Mouse (Mus musculus) heart, postnatal 0 days (tissue): ENCODE measurements around the gene Tmem151b. TPM values are rescaled to one million over a fixed set of nuclear protein-coding genes. Genes with fewer than 3 reads are reported as not detected.

Experiments
- ATAC-seq: fragments of 200-750 bp; cut with Nextera tagmentation; 2 replicates; pipeline ENCODE4 v1.8.0; 2017; ENCODE audit warnings: low read depth, moderate number of reproducible peaks, moderate library complexity; ENCODE audit not compliant: insufficient read depth
- DNase-seq: peaks from one replicate; pipeline ENCODE4 v3.0.0-alpha.2; 2016; ENCODE audit warnings: low spot score
- H3K27ac ChIP-seq: fragments of 300-500 bp; sonication (generic); 2 replicates; pipeline ENCODE4 v1.5.1; 2014; ENCODE audit warnings: low read depth, mild to moderate bottlenecking
- H3K27me3 ChIP-seq: fragments of 300-500 bp; sonication (generic); 2 replicates; pipeline ENCODE4 v1.6.1; 2014; ENCODE audit warnings: low read length, mixed read lengths; ENCODE audit not compliant: control insufficient read depth, insufficient read depth
- H3K36me3 ChIP-seq: fragments of 300-500 bp; sonication (generic); replicated peaks from 2 replicates; pipeline ENCODE4 v1.6.1; 2014; ENCODE audit warnings: low read length, mixed read lengths; ENCODE audit not compliant: control insufficient read depth, insufficient read depth
- H3K4me1 ChIP-seq: fragments of 300-500 bp; sonication (generic); 2 replicates; pipeline ENCODE4 v1.6.1; 2014; ENCODE audit warnings: antibody characterized with exemption; ENCODE audit not compliant: control insufficient read depth, insufficient read depth
- H3K4me2 ChIP-seq: fragments of 300-500 bp; sonication (generic); 2 replicates; pipeline ENCODE4 v1.6.1; 2014; ENCODE audit warnings: low read depth, mild to moderate bottlenecking, low read length, moderate library complexity
- H3K4me3 ChIP-seq: fragments of 300-500 bp; sonication (generic); 2 replicates; pipeline ENCODE4 v1.5.1; 2014; ENCODE audit warnings: low read depth, low read length
- H3K9ac ChIP-seq: fragments of 300-500 bp; sonication (generic); replicated peaks from 2 replicates; pipeline ENCODE4 v1.6.1; 2014; ENCODE audit warnings: low read depth, low read length, mixed read lengths
- H3K9me3 ChIP-seq: fragments of 300-500 bp; sonication (generic); replicated peaks from 2 replicates; pipeline ENCODE4 v1.6.1; 2016; ENCODE audit warnings: low read length; ENCODE audit not compliant: control insufficient read depth
- CTCF ChIP-seq: IDR thresholded peaks from 2 replicates; pipeline ENCODE4 v1.5.1; 2016; ENCODE audit warnings: antibody characterized with exemption, control low read depth, low read depth
- EP300 ChIP-seq: IDR thresholded peaks from 2 replicates; pipeline ENCODE4 v1.6.1; 2016; ENCODE audit warnings: antibody characterized with exemption, low read depth
- WGBS: fragments of 180-500 bp; shearing (Covaris S2); extraction: QIAGEN DNeasy Blood & Tissue Kit; methylation state at CpG from one replicate; pipeline ENCODE4 v1.1.7; 2014; 5-methylcytosine and 5-hydroxymethylcytosine counted together
- polyA plus RNA-seq: library from polyadenylated mRNA; unstranded; fragments of >200 nt; fragmentation: Nextera tagmentation; extraction: Ambion mirVana; gene quantifications from 2 replicates; pipeline ENCODE4 v1.2.1, GENCODE M21; 2015
- total RNA-seq: library from RNA; depleted of rRNA; stranded (reverse); fragments of >200 nt; gene quantifications from 2 replicates; pipeline ENCODE4 v1.2.3, GENCODE M21; 2014; ENCODE audit warnings: low replicate concordance

The Tmem151b gene
- total and polyA plus RNA-seq, 2 experiments from 2014 or later, result 0.04 to 0.95 TPM

- ATAC-seq (no peak), DNase-seq (no peak)
- Histone ChIP-seq H3K9ac (0 out of 2 replicates have a peak overlapping the region, but pooled peaks have one; percentile 18), H3K27me3 (no peaks in the 10 kb centered on the region), H3K36me3 (peaks cover 32% of the 10 kb centered on the region), H3K4me2 (no peak overlapping the region), H3K4me3 (no peak overlapping the region), H3K4me1 (peaks cover 24% of the 10 kb centered on the region; the same call in 1 of the 2 replicates), H3K27ac (peak overlapping the region; percentile 97), H3K9me3 (no peaks in the 10 kb centered on the region)
- 64% methylated on average over 23 of the region's 23 CpGs for WGBS
- TF ChIP-seq CTCF (no peak), EP300 (no peak)
These were observed 36.4 kb upstream of the Tmem151b start for GRCm38 (mm10) chr17:45585725-45586448.

GRCm38 (mm10) chr17:45584939-45585678, 35.6 kb upstream of the Tmem151b start:
- H3K4me2 ChIP-seq, result peak overlapping the region; percentile 17; the same call in 1 of the 2 replicates
- H3K36me3 ChIP-seq, result peaks cover 32% of the 10 kb centered on the region
- WGBS, result 6% methylated on average over 14 of the region's 14 CpGs
- peak overlapping the region; percentile 97 for H3K27ac ChIP-seq
- DNase-seq, result peak; percentile 95
- H3K9me3 ChIP-seq, result no peaks in the 10 kb centered on the region
- 0 out of 2 replicates have a peak overlapping the region, but pooled peaks have one; percentile 18 for H3K9ac ChIP-seq
- no peak overlapping the region for H3K4me3 ChIP-seq
- peaks cover 23% of the 10 kb centered on the region; the same call in 1 of the 2 replicates for H3K4me1 ChIP-seq
- H3K27me3 ChIP-seq, result no peaks in the 10 kb centered on the region
- peak; percentile 86 for ATAC-seq
- 0 out of 2 replicates have a peak, but pooled peaks have one; percentile 35 for TF ChIP-seq EP300
- TF ChIP-seq CTCF, result peak; percentile 87

- 19% methylated on average over 12 of the region's 12 CpGs for WGBS
- H3K9ac ChIP-seq, result peak overlapping the region; percentile 5; the same call in 1 of the 2 replicates
- DNase-seq, result peak; percentile 88
- ATAC-seq, result peak; percentile 75
- peaks cover 24% of the 10 kb centered on the region for H3K36me3 ChIP-seq
- H3K27me3 ChIP-seq, result no peaks in the 10 kb centered on the region
- no peak for TF ChIP-seq CTCF
- no peak; the same call in 1 of the 2 replicates for TF ChIP-seq EP300
- peak overlapping the region; percentile 17; the same call in 1 of the 2 replicates for H3K4me2 ChIP-seq
- H3K4me1 ChIP-seq, result peaks cover 23% of the 10 kb centered on the region; the same call in 1 of the 2 replicates
- no peak overlapping the region for H3K4me3 ChIP-seq
- H3K9me3 ChIP-seq, result no peaks in the 10 kb centered on the region
- peak overlapping the region; percentile 97 for H3K27ac ChIP-seq
These were observed 34.8 kb upstream of the Tmem151b start for GRCm38 (mm10) chr17:45584096-45584896.

GRCm38 (mm10) chr17:45582715-45583355, 33.4 kb upstream of the Tmem151b start:
- WGBS, result 63% methylated on average over 6 of the region's 6 CpGs

More at GRCm38 (mm10) chr17:45582715-45583355, 33.4 kb upstream of the Tmem151b start:
- Histone ChIP-seq H3K4me2 (no peak overlapping the region), H3K9ac (no peak overlapping the region), H3K4me1 (peaks cover 32% of the 10 kb centered on the region; the same call in 1 of the 2 replicates), H3K4me3 (no peak overlapping the region), H3K27me3 (no peaks in the 10 kb centered on the region), H3K9me3 (no peaks in the 10 kb centered on the region), H3K36me3 (peaks cover 12% of the 10 kb centered on the region), H3K27ac (peak overlapping the region; percentile 97)
- ATAC-seq (no peak), DNase-seq (no peak)
- TF ChIP-seq EP300 (no peak), CTCF (peak; percentile 53)
